Mouse (Mus musculus) 3T3-L1 (cell line): Measurements from ENCODE around the gene Baat.
"Not testable (repeated sequence)": the region's sequence is repeated elsewhere in the genome, so short reads cannot be mapped to it uniquely, and the experiment has no call there.

Experiments
- DNase-seq: peaks from one replicate; pipeline ENCODE4 v3.0.0-alpha.2; 2015; ENCODE audit warnings: low read depth, low spot score

Gene Baat

GRCm38 (mm10) chr4:49485442-49485841 is 20.9 kb downstream of the Baat start:
- no peak for DNase-seq

DNA sequence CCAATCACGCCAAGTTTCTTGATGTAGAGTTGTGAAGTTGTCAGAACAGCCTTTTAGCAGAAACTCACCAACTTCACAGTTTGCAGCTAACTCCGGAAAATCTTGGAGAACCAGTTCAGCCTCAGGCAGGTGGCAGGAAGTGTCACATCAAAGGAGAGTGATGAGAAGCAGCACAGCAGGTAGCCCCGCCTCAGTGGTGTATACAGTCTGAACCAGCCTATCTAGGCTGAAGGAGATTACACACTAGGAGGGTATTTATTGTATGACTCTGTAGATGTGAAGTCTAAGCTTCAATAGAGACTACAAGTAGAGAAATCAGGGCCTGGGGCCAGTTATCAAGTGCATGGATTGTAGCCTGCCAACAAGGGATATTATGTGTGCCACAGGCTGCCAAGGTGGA is 25.5 kb downstream of the Baat start:
- DNase-seq, result no peak

GRCm38 (mm10) chr4:49480104-49480760 is 26.1 kb downstream of the Baat start:
- no peak for DNase-seq

GRCm38 (mm10) chr4:49479035-49479434 is 27.3 kb downstream of the Baat start:
- not testable (repeated sequence) for DNase-seq

DNA sequence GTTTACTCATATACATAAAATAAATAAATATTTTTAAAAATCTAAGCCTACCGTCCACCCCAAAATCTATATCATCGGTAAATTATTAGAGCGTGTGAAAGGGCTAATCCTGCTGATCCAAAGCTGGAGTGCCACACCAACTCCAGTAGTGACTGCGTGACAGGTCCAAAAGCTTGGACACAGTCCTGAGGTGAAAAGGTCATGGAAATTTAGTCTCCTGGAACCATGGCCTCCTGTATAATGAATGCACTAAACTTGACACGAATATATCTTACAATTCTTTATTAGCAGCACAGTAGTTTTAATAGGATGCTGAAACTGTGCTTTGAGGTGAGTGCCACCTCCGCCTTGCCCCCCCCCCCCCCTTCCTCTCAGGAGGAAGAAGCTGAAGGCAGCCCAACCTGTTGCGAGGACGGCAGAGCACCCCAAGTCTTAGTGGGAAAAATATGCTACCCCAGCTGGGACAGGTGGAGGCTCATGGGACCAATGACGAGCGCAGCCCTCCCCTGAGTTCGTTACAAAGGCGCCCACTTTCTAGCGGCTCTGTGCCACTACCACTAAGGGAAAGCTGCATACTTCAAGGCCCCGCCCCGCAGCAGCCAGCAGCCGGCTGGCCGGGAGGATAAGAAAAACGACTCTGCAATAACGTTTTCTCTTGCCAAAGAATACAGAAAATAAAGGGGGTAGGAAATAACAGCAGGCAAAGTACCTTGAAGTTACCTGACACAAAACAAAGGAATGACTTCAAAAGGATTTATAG is 28.1 kb downstream of the Baat start:
- DNase-seq, result no peak

DNA sequence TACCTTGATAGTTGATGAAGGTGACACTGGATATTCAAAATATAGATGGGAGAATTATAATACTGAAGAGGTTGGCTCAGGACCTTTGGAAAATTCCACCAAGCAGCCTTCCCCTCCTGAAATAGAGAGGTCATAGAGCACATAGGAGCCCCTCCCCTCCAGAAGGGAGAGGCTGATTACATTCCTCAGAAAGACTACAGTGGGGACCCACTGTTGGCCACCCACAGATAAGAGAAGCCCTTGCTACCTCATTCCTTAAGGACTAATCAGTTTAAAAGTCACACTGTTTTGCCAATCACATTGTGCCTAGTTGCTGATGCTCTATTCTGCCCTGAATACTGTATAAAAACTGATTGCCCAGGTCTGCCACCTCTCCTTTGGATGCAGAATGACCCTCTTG is 31.8 kb downstream of the Baat start:
- DNase-seq, result no peak

DNA sequence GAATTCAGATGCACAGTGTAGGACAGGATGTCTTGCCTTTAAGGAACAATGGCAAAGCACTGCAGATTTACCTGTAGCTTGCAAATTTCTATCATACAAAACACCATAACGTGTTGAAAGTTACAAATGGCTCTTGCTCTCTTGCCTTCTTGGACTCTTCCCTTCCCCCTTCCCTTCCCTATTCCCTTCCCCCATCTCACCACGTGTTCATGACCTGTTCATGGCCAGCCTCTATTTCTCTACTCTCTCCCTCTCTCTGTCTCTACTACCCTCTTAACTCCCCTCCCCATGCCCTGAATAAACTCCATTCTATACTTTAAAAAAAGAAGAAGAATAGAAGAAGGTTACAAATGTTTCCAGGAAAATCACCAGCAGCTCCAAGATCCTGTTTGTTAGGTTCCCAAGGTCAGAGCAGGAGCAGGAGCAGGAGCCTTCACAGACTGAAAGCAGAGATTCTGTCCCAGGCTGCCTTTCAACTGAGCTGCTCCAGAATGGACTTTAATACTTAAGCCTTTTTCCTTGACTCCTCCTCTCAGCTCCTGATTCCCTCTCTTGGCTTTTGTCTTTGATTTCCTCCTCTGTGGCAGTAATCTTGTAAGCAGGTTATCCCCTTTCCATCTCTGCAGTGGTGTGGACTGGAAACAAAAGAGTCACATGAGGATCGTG is 32.8 kb downstream of the Baat start, which contains the start of gene Acnat1:
Gene Acnat1 (minus strand): TSS at position 478 of the 666 bp plus-strand sequence.
- no peak for DNase-seq

- no peak for DNase-seq
These were observed 36.8 kb downstream of the Baat start for GRCm38 (mm10) chr4:49469435-49470151.

GRCm38 (mm10) chr4:49467360-49467759 is 39.0 kb downstream of the Baat start:
- DNase-seq, result no peak

- no peak for DNase-seq
These were observed 50.2 kb downstream of the Baat start for GRCm38 (mm10) chr4:49456171-49456570.

GRCm38 (mm10) chr4:49451848-49452551 is 54.4 kb downstream of the Baat start:
- no peak for DNase-seq

DNA sequence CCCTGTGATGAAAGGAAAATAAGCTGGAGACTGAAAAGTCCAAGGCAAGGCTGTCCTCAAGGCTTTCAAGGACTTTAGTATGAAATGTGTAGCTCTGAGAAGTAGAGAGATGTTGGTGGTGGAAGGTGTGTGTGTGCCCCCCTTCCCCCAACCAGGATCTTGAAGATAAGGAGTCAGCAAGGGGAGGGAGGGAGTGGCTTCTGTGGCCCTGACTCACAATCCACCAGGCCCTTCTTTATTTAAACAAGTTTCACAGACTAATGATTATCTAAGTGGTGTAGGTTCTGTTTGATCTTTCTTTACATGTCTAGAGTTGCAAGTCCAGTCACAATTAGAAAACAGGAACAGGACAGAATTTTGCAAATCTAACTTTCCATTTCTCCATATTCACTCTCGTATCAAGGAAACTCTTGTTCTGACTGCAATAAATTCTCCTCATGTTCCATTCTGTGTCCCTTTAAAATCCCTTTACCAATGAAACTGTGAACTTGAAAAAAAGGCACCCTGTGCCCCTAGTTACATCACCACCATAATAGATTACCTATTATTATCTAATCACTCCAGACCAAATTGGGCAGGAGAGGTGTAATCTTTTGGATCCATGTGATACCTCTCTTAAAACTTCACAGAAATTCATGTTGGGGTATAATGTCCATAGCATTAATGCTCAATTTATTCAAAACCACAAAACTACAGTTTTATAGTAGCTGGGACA is 55.1 kb downstream of the Baat start:
- DNase-seq, result not testable (repeated sequence)
